Mouse (Mus musculus): ENCODE results near the gene Cox6a2. TPM values are rescaled to one million over a fixed set of nuclear protein-coding genes. Genes with fewer than 3 reads are reported as not detected.

Gene Cox6a2
- 10 to 100 TPM; 13.5 to 17.3 TPM for total RNA-seq (2021)
- long read RNA-seq, experiment 1, transcript Cox6a2-201 (3 exons, 680 nt): major isoform, 17 of 20 reads
- long read RNA-seq, experiment 1, partial matches to known transcripts: 1 of 20 reads
- long read RNA-seq, experiment 1, other reads (novel, unspliced or antisense): 2 of 20 reads
- long read RNA-seq, experiment 2, transcript Cox6a2-201 (3 exons, 680 nt): major isoform, 19 of 20 reads
- long read RNA-seq, experiment 2, partial matches to known transcripts: 0 of 20 reads
- long read RNA-seq, experiment 2, other reads (novel, unspliced or antisense): 1 of 20 reads

DNA sequence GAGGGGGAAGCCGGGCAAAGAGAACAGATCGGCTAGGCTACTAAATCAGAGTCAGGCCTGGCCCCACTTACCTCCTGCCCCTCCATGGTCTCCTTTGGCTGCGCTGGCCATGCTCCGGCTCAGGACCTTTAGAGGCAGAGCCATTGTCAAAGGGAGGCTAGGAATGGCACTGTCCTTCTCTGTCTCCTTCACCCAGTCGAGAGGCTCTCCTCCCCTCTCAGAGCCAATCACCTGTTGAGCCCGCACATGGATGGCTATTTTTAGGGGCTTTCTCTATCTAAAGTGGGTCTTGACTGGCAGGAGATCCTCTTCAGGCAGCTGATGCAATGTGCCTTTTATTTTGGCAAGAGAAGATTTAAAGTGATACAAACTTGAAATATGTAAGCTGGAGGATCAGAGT, at the start of gene Cox6a2:
TSS of gene Cox6a2 (minus strand) at position 236 of the 400 bp plus-strand sequence.
- peak in 1 of 2 experiments; percentile 16 for DNase-seq (ENCODE audit: low spot score in 2 of 2)
- intact Hi-C loops (cut with DNase I): loop anchor here (10.0 kb wide), 1 partner anchor 201 kb away; the partner anchor contains the start of gene Trim72

DNA sequence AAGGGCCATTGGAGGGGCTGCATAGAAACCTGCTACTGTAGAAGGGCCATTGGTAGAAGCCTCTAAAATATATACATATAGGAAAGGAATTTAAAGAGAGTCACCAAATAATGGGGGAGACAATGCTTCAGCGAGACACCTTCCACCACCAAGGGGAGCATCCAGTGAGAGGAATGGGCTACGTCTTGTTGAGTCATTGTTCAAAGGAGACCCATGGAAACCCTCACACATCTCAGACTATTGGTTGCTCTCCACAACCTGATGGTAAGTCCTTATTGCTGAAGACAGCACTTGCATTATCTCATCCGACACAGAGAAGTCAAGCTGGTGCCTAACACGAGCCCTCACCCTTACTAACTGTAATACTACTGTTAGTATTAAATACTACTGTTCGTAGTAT, 49.6 kb upstream of the Cox6a2 start:
- intact Hi-C loops (cut with DNase I): no loop called here
- no peak for DNase-seq (ENCODE audit: low spot score in 2 of 2)

GRCm38 (mm10) chr7:128254978-128255377, 48.8 kb upstream of the Cox6a2 start:
- intact Hi-C loops (cut with DNase I): no loop called here
- DNase-seq (ENCODE audit: low spot score in 2 of 2): no peak

DNA sequence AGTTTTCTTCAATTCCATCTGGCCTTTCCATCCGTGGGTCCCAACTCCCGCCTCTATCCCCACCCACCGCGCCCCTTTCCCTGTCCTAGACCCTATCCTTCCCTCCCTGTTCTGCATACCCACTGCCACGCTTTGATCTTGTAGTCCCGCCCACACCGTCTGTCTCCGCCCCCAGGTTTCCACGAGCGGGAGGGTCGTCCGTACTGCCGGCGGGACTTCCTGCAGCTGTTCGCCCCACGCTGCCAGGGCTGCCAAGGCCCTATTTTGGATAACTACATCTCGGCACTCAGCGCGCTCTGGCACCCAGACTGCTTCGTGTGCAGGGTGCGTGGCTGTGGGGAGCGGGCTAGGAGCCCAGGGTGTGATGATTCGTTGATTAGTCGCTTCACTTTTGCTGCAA, 46.4 kb upstream of the Cox6a2 start:
- intact Hi-C loops (cut with DNase I): no loop called here
- peak; percentile 75 to 87 for DNase-seq (ENCODE audit: low spot score in 2 of 2)

- intact Hi-C loops (cut with DNase I): no loop called here
- DNase-seq (ENCODE audit: low spot score in 2 of 2): no peak
Observed at GRCm38 (mm10) chr7:128251946-128252345, 45.8 kb upstream of the Cox6a2 start.

DNA sequence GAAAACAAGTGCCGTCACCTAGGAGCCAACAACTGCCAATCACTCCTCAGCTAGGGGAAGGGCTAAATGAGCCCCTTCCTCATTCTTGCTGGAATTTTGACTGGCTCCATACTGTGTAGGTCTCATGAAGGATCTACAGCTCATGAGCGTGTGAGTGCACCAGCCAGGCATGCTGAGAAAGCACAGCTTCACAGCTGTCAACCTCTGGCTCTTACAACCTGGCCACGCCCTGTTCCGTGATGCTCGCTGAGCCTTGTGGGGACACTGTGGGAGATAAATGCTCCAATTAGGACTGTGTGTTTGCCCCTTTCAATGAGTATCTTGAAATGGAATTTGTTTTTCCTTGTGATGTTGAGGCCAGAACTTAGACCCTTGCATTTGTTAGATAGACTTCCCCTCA, 43.8 kb upstream of the Cox6a2 start:
- intact Hi-C loops (cut with DNase I): loop anchor here (5.0 kb wide), 2 partner anchors 47 to 457 kb away; partner anchors contain the start of gene BC017158

DNA sequence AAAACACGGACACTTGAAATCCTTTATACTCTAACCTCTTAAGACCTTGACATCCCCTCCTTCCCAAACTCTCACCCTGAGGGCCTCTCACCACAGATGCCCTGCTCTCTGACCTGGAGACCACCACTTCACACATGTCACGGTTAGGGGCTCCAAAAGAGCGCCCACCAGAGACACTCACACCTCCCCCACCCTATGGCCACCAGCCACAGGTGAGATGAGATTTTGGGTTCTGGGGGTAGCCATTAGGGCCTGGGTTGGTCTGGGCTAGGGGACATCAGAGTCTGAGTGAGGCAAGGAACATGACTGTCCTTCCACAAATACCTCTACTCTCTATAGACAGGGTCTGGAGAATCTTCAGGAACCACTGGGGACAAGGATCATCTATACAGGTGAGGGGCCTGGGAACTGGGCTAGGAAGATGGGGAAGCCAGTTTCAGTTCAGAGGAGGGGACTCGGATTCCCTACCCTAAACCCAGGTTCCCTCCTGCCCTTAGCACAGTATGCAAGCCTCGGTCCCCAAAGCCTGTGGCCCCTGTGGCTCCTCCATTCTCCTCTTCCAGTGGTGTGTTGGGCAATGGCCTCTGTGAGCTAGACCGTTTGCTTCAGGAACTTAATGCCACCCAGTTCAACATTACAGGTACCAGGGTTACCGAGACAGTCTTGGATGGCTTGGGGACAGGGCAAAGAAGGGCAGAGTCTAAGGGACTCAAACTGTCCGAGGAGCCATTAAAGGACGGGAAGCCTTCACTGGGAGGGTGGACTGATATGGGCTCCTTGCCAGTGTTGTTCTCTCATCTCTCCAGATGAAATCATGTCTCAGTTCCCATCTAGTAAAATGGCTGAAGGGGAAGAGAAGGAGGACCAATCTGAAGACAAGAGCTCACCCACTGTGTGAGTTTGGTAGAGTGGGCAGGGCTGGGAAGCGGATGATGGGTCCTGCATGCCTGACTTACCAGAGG, 42.2 kb upstream of the Cox6a2 start:
- intact Hi-C loops (cut with DNase I): loop anchor here (5.0 kb wide), 2 partner anchors 49 to 459 kb away; partner anchors contain the start of gene BC017158
- DNase-seq (ENCODE audit: low spot score in 2 of 2): no peak

More for the DNA sequence above, 43.8 kb upstream of the Cox6a2 start:
- DNase-seq (ENCODE audit: low spot score in 2 of 2): no peak

- intact Hi-C loops (cut with DNase I): loop anchor here (1.0 to 5.0 kb wide), 4 partner anchors 50 to 460 kb away; partner anchors contain the start of gene BC017158
- peak; percentile 93 for DNase-seq (ENCODE audit: low spot score in 2 of 2)
Observed at GRCm38 (mm10) chr7:128247443-128247842, 41.3 kb upstream of the Cox6a2 start.

- peak; percentile 56 to 69 for DNase-seq (ENCODE audit: low spot score in 2 of 2)
- intact Hi-C loops (cut with DNase I): loop anchor here (1.0 to 5.0 kb wide), 4 partner anchors 51 to 461 kb away; partner anchors contain the start of gene BC017158
Observed at GRCm38 (mm10) chr7:128246496-128247391, 40.6 kb upstream of the Cox6a2 start, which contains the start of gene Tgfb1i1. Tgfb1i1 (plus strand) TSS chr7:128246812.

- intact Hi-C loops (cut with DNase I): loop anchor here (5.0 kb wide), 2 partner anchors 52 to 462 kb away; partner anchors contain the start of gene BC017158
- DNase-seq (ENCODE audit: low spot score in 2 of 2): no peak
Observed at GRCm38 (mm10) chr7:128245547-128245946, 39.4 kb upstream of the Cox6a2 start.

DNA sequence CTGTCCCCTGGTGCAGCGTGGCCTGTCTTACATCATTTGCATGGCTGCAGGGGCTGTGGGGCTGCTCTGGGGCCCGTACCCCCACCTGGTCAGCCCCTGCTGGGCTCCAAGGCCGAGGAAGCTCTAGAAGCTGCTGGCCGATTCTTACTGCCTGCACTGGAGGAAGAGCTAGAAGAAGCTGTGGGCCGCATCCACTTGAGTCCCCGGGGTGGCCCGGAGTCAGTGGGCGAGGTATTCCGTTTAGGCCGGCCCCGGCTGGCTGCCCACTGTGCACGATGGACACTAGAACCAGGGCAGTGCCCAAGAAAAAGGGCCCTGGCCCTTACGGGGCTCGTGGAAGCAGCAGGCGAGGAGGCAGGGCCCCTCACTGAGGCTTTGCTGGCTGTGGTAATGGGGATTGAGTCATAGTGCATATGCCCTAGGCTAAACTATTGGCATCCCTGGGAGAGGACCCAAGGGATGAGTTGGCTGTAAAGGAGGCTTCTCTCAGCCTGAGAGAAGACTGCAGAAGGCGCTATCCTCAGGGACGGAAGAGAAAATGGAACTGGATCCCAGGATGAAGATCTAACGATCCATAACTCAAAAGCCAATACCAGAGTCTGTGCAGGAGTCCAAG, 38.3 kb upstream of the Cox6a2 start:
- DNase-seq (ENCODE audit: low spot score in 2 of 2): no peak
- intact Hi-C loops (cut with DNase I): loop anchor here (5.0 kb wide), 2 partner anchors 53 to 463 kb away; partner anchors contain the start of gene BC017158

DNA sequence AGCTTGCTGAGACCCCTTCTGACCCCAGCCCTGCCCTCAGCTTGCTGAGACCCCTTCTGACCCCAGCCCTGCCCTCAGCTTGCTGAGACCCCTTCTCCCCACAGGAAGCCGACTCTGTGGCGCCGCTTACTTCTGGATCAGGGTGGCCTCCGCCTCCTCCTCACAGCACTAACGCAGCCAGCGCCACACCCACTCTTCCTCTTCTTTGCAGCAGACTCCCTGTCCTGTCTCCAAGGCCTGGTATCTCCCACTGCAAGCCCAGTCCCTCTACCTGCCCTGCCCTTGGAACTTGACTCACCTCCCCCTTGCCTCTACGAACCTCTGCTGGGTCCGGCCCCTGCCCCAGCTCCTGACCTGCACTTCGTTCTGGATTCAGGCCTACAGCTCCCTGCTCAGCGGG, 37.7 kb upstream of the Cox6a2 start:
- DNase-seq (ENCODE audit: low spot score in 2 of 2): no peak
- intact Hi-C loops (cut with DNase I): no loop called here

DNA sequence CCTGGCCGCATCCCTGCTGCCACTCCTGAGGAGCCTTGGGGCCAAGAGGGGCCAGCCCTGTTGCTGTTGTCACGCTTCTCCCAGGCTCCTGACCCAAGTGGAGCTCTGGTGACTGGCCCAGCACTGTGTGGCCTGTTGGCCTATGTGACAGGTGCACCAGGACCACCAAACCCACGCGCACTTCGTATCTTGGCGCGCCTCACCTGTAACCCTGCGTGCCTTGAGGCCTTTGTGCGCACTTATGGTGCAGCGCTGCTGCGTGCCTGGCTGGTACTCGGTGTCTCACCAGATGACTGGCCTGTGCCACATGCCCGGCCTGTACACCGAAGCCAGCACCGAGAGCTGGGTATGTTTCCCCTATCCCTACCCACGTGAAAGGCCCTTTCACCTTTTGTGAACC, 36.1 kb upstream of the Cox6a2 start:
- no peak for DNase-seq (ENCODE audit: low spot score in 2 of 2)
- intact Hi-C loops (cut with DNase I): no loop called here

DNA sequence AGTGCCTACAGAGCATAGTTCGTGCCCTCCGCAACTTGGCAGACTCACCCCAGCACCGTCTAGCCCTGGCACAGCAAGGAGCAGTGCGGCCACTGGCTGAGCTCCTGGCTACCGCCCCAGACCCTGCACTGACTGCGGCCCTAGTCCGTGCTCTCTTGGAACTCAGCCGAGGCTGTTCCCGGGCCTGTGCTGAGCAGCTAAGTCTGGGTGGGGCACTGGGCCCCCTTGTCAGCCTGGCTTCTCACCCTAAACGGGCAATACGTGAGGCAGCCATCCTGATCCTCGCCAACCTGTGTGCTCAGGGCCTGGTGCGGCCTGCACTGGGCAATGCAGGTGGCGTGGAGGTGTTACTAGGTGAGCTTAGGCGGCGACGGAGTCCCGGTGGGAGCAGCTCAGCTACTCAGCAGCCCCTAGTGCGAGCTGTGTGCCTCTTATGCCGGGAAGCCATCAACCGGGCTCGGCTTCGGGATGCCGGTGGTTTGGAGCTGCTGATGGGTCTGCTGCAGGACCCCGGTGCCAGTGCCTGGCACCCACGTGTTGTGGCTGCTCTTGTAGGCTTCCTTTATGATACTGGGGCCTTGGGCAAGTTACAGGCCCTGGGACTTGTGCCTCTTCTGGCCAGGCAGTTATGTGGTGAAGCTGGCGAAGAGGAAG, 34.1 kb upstream of the Cox6a2 start:
- DNase-seq (ENCODE audit: low spot score in 2 of 2): no peak
- intact Hi-C loops (cut with DNase I): no loop called here

DNA sequence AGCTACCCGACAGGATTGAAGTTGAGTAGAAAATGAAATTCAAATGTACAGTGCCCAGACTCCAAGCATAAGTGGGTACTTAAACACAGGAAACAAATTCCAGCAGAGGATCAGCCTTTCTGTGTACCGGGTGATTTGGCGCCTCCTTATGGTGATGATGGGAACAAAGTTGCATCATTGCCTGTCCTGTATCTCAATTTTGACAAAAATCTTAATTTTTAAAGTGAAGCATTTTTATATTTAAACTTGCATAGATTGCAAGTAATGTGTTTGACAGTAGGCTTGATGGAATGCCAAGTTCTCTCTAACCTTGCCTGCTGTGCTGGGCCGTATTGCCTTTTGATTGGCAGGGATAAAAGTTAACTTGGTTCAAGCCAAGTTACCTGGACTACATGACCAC, 32.8 kb upstream of the Cox6a2 start:
- no peak for DNase-seq (ENCODE audit: low spot score in 2 of 2)
- intact Hi-C loops (cut with DNase I): loop anchor here (2.0 to 5.0 kb wide), 2 partner anchors 106 to 463 kb away; no protein-coding TSS in a partner anchor

GRCm38 (mm10) chr7:128237927-128238778, 32.0 kb upstream of the Cox6a2 start, which contains the start of gene 9130023H24Rik:
9130023H24Rik (minus strand) TSS chr7:128238031.
- peak; percentile 99 for DNase-seq (ENCODE audit: low spot score in 2 of 2)
- intact Hi-C loops (cut with DNase I): loop anchor here (2.0 to 5.0 kb wide), 2 partner anchors 107 to 464 kb away; no protein-coding TSS in a partner anchor

DNA sequence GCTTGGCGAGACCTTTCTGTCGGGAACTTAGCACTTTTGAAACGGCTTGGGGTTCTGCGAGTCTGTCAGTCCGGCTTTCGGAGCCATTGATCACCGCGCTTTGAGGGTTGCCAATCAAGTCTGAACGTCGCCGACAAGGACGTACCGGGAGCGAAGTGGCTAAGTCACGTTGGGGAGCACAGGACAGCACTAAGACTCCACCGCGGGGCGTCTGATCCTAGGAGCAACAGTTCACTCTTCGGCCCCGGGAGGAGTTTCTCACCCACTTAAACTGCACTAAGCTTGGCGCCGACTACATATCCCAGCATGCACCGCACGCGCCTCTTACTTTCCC, 31.4 kb upstream of the Cox6a2 start:
- intact Hi-C loops (cut with DNase I): loop anchor here (5.0 kb wide), 1 partner anchor 465 kb away; no protein-coding TSS in a partner anchor
- DNase-seq (ENCODE audit: low spot score in 2 of 2): no peak
